Mouse (Mus musculus) lung, embryonic 14.5 days (tissue): ENCODE data around the gene Pbxip1. TPM values are rescaled to one million over a fixed set of nuclear protein-coding genes. Genes with fewer than 3 reads are reported as not detected.
A peak's percentile ranks its signal among the peaks of the same experiment; 100 is the strongest.

Experiments used
- ATAC-seq: fragments of 200-750 bp; cut with Nextera tagmentation; 2 replicates; pipeline ENCODE4 v1.8.0; 2017; ENCODE audit warnings: mild to moderate bottlenecking, moderate TSS enrichment, moderate library complexity; ENCODE audit not compliant: insufficient read depth
- DNase-seq: peaks from one replicate; pipeline ENCODE4 v3.0.0-alpha.2; 2015
- H3K27ac ChIP-seq: fragments of 300-500 bp; sonication (generic); 2 replicates; pipeline ENCODE4 v1.5.1; 2014; ENCODE audit warnings: low read depth, mild to moderate bottlenecking, moderate library complexity
- H3K27me3 ChIP-seq: fragments of 300-500 bp; sonication (generic); 2 replicates; pipeline ENCODE4 v1.6.1; 2014; ENCODE audit warnings: low read length, control low read depth; ENCODE audit not compliant: insufficient read depth
- H3K36me3 ChIP-seq: fragments of 300-500 bp; sonication (generic); 2 replicates; pipeline ENCODE4 v1.6.1; 2014; ENCODE audit warnings: control low read depth; ENCODE audit not compliant: insufficient read depth
- H3K4me1 ChIP-seq: fragments of 300-500 bp; sonication (generic); 2 replicates; pipeline ENCODE4 v1.6.1; 2014; ENCODE audit warnings: antibody characterized with exemption, control low read depth; ENCODE audit not compliant: insufficient read depth
- H3K4me2 ChIP-seq: fragments of 300-500 bp; sonication (generic); 2 replicates; pipeline ENCODE4 v1.6.1; 2014; ENCODE audit warnings: mild to moderate bottlenecking
- H3K4me3 ChIP-seq: fragments of 300-500 bp; sonication (generic); 2 replicates; pipeline ENCODE4 v1.5.1; 2014; ENCODE audit warnings: low read depth, low read length
- H3K9ac ChIP-seq: fragments of 300-500 bp; sonication (generic); 2 replicates; pipeline ENCODE4 v1.6.1; 2014
- H3K9me3 ChIP-seq: fragments of 300-500 bp; sonication (generic); 2 replicates; pipeline ENCODE4 v1.6.1; 2016; ENCODE audit warnings: low read depth, low read length, control low read depth
- CTCF ChIP-seq: IDR thresholded peaks from 2 replicates; pipeline ENCODE4 v1.5.1; 2016; ENCODE audit warnings: antibody characterized with exemption, low read depth
- WGBS: fragments of 180-500 bp; shearing (Covaris S2); extraction: QIAGEN DNeasy Blood & Tissue Kit; methylation state at CpG from one replicate; pipeline ENCODE4 v1.1.7; 2014; 5-methylcytosine and 5-hydroxymethylcytosine counted together
- polyA plus RNA-seq: library from polyadenylated mRNA; unstranded; fragments of >200 nt; fragmentation: Nextera tagmentation; extraction: Ambion mirVana; gene quantifications from 2 replicates; pipeline ENCODE4 v1.2.1, GENCODE M21; 2014

The Pbxip1 gene
- polyA plus RNA-seq, 1 experiment from 2014 or later = 13.6 TPM

- Histone ChIP-seq H3K4me1 (0 out of 2 replicates have a peak, but pooled peaks cover 3% of the 10 kb centered on the region), H3K9me3 (no peaks in the 10 kb centered on the region), H3K9ac (no peak overlapping the region), H3K36me3 (peaks cover 29% of the 10 kb centered on the region), H3K4me3 (no peak overlapping the region), H3K4me2 (no peak overlapping the region), H3K27me3 (no peaks in the 10 kb centered on the region), H3K27ac (no peak overlapping the region)
- WGBS = 93% methylated on average over 3 of the region's 3 CpGs
- ATAC-seq (no peak), DNase-seq (no peak)
- no peak for TF ChIP-seq CTCF
Observed at GRCm38 (mm10) chr3:89409701-89410100, 26.8 kb upstream of the Pbxip1 start.

DNA sequence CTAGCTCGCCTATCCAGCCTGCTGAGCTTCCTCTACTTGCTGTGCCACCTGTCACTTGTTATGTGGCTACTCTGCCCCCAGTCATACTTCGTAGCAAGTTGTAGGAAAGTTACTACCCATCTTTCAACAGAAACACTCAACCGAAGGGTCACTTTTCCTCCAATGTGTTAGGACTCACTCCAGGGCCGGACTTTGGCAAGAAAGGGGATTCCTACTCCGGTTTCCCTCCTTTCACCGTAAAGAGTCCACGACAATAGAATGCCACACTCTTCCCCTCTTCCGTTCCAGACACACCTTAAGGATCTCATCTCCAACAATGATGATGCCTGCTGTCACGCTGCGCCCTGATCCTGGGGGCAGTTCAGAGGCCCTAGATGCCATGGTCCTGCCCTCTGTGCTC is 25.6 kb upstream of the Pbxip1 start:
- no peaks in the 10 kb centered on the region for H3K9me3 ChIP-seq
- H3K4me1 ChIP-seq = 0 out of 2 replicates have a peak, but pooled peaks cover 3% of the 10 kb centered on the region
- no peak for TF ChIP-seq CTCF
- H3K4me2 ChIP-seq = peak overlapping the region; percentile 76
- no peak overlapping the region for H3K27ac ChIP-seq
- WGBS = 73% methylated on average over 10 of the region's 10 CpGs
- H3K36me3 ChIP-seq = peaks cover 41% of the 10 kb centered on the region
- no peak for DNase-seq
- H3K27me3 ChIP-seq = no peaks in the 10 kb centered on the region
- H3K4me3 ChIP-seq = peak overlapping the region; percentile 57
- no peak for ATAC-seq
- H3K9ac ChIP-seq = peak overlapping the region; percentile 56

DNA sequence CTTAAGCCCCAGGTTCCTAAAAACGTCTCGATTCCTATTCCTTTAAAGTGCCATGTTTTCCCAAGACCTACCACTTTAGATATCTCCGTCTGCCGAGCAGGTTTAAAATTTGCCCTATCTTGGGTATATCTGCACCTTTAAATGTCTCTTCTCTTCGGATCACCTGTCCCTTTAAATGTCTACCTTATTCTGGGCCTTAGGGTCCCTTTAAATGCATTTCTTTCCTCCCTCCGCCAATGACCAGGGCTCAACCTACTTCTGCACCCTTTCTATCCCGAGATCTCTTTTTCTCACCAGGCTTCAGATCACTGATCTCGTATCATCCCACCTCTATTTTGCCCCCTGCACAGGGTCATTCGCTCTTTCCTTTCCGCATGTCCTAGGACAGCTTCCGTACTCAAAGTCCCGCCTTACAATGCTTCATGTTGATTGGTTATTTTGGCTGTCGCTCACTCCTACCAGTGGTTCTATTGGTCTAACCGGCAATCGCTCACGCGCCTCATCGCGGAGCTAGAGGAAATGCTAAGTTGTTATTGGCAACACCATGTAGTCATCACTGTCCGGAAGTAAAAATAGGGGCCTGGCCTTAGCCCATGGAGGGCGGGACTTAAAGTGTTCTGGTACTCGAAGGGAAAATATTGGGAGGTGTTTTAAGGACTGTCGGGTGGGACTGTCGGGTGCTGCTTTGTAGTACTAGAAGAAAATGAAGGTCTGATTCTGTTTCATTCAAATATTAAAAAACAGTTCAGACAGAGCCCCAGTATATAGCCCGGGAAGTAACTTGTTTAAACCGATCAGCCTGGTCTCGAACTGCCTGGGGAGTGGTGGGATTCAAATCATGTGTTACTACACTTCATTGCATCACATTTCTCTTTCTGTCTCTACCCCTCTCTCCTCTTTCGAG is 24.8 kb upstream of the Pbxip1 start, which contains the start of gene Flad1:
Gene Flad1, minus strand, starts transcription at position 381 of the 904 bp plus-strand sequence.
- no peaks in the 10 kb centered on the region for H3K27me3 ChIP-seq
- ATAC-seq (peak; percentile 100), DNase-seq (peak; percentile 100)
- H3K4me3 ChIP-seq = peak within 1 kb of the TSS; percentile 57
- WGBS = 5% methylated on average over 28 of the region's 28 CpGs
- H3K27ac ChIP-seq = peak within 1 kb of the TSS; percentile 50; the same call in 1 of the 2 replicates
- H3K36me3 ChIP-seq = peaks cover 49% of the 10 kb centered on the region
- peaks cover 6% of the 10 kb centered on the region; the same call in 1 of the 2 replicates for H3K4me1 ChIP-seq
- H3K9me3 ChIP-seq = no peaks in the 10 kb centered on the region
- peak within 1 kb of the TSS; percentile 76 for H3K4me2 ChIP-seq
- no peak for TF ChIP-seq CTCF
- peak within 1 kb of the TSS; percentile 56 for H3K9ac ChIP-seq

DNA sequence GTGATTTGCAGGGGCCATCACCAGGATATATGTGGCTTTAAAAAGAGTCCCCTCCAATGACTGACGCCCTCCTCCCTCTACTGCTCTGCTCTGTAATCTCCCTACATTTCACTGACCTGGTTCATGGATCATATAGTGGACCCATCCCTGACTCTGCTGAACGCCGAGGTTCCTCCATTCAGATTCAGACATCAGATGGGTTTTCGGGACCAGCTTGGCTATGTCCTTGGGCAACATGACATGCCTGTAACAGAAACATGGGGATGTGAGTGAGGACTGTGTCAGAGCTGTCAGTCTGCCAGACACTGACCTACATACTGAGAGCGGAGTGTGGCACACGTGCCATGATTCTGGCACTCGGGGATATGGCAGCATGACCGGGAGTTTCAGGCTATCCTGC is 20.3 kb upstream of the Pbxip1 start:
- peaks cover 32% of the 10 kb centered on the region for H3K36me3 ChIP-seq
- no peak for DNase-seq
- 0 out of 2 replicates have a peak overlapping the region, but pooled peaks have one; percentile 55 for H3K4me3 ChIP-seq
- no peak overlapping the region for H3K27ac ChIP-seq
- no peaks in the 10 kb centered on the region for H3K27me3 ChIP-seq
- ATAC-seq = no peak
- 95% methylated on average over 8 of the region's 8 CpGs for WGBS
- no peak overlapping the region for H3K9ac ChIP-seq
- H3K9me3 ChIP-seq = no peaks in the 10 kb centered on the region
- peaks cover 17% of the 10 kb centered on the region for H3K4me1 ChIP-seq
- H3K4me2 ChIP-seq = peak overlapping the region; percentile 86
- TF ChIP-seq CTCF = no peak

DNA sequence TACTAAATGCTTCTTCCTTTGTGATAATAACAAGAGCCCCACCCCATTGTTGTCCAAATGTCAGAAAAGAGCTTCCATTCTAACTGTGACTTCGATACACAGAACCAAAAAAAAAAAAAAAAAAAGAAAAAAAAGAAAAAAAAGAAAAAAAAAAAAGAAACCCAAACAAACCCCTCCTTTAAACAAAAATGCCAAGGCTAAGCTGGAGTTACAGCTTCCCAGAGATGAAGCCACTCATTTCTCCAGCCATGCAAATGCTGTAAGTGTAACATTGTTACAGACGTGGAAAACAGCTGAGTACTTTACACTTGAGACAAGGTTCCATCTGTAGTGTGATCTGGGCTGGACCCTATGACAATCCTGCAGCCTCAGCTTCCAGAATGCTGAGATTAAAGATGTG is 19.4 kb upstream of the Pbxip1 start:
- Histone ChIP-seq H3K9ac (peak overlapping the region; percentile 58), H3K4me2 (peak overlapping the region; percentile 86), H3K4me1 (peaks cover 18% of the 10 kb centered on the region), H3K9me3 (no peaks in the 10 kb centered on the region), H3K4me3 (peak overlapping the region; percentile 55), H3K27ac (peak overlapping the region; percentile 99), H3K36me3 (peaks cover 32% of the 10 kb centered on the region), H3K27me3 (no peaks in the 10 kb centered on the region)
- WGBS = 18% methylated on average over 2 of the region's 2 CpGs
- no peak for TF ChIP-seq CTCF
- no peak for DNase-seq
- no peak for ATAC-seq

DNA sequence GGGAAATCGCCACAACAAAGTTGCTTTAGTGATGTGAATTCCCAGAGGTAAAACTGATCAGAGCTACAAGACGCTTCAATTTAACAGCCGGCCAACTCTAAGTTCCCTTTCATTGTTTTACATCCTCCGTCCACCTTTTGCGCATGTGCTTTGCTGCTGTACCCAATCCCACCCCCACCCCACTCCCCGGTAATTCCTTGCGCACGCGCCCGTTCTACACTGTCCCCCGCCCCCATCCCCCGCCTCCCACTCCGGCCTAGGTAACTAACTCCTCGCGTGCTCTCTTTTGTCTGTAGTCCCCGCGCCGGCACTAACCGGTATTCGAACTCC is 18.7 kb upstream of the Pbxip1 start:
- Histone ChIP-seq H3K9me3 (no peaks in the 10 kb centered on the region), H3K4me2 (peak overlapping the region; percentile 86), H3K27ac (peak overlapping the region; percentile 99), H3K36me3 (peaks cover 32% of the 10 kb centered on the region), H3K9ac (peak overlapping the region; percentile 58), H3K4me3 (peak overlapping the region; percentile 55), H3K4me1 (peaks cover 19% of the 10 kb centered on the region), H3K27me3 (no peaks in the 10 kb centered on the region)
- peak; percentile 32 for ATAC-seq
- no peak for TF ChIP-seq CTCF
- DNase-seq = no peak
- 0% methylated on average over 20 of the region's 20 CpGs for WGBS

GRCm38 (mm10) chr3:89418170-89418860 is 18.2 kb upstream of the Pbxip1 start, which contains the start of the genes Cks1b and Shc1:
Gene Cks1b, minus strand, starts transcription at chr3:89418383.
Gene Shc1, plus strand, starts transcription at chr3:89418443.
- Histone ChIP-seq H3K27ac (peak within 1 kb of the TSS; percentile 99), H3K9ac (peak within 1 kb of the TSS; percentile 58), H3K4me1 (peaks cover 19% of the 10 kb centered on the region), H3K9me3 (no peaks in the 10 kb centered on the region), H3K36me3 (peaks cover 36% of the 10 kb centered on the region), H3K4me3 (peak within 1 kb of the TSS; percentile 55), H3K27me3 (no peaks in the 10 kb centered on the region), H3K4me2 (peak within 1 kb of the TSS; percentile 86)
- no peak for TF ChIP-seq CTCF
- peak; percentile 91 for ATAC-seq
- DNase-seq = peak; percentile 99
- under 1% methylated on average over 39 of the region's 39 CpGs for WGBS
